Mouse (Mus musculus) bone marrow, adult 2 months (tissue): Measurements from ENCODE around the gene Myt1.

ENCODE experiments used
- CTCF ChIP-seq: fragments of 200-500 bp; IDR thresholded peaks from 2 replicates; pipeline ENCODE4 v1.5.1; 2011; ENCODE audit warnings: low read length, control low read depth; ENCODE audit not compliant: control insufficient read depth, insufficient read depth
- POLR2A ChIP-seq: fragments of 200-500 bp; IDR thresholded peaks from 2 replicates; pipeline ENCODE4 v1.6.1; 2011; ENCODE audit warnings: low read depth, mild to moderate bottlenecking, control low read depth, low read length, borderline replicate concordance; ENCODE audit not compliant: control insufficient read depth

- TF ChIP-seq CTCF (no peak), POLR2A (no peak)
Observed at GRCm38 (mm10) chr2:181758147-181758725, 4.9 kb upstream of the Myt1 start.
